Mouse (Mus musculus) testis, postnatal 14 days (tissue): Measurements from ENCODE around the gene Mtus2.
"Not testable (repeated sequence)": the region's sequence is repeated elsewhere in the genome, so short reads cannot be mapped to it uniquely, and the experiment has no call there.

Experiments used
- DNase-seq: peaks from one replicate; pipeline ENCODE4 v3.0.0; 2021; ENCODE audit warnings: low spot score

Mtus2 gene

DNA sequence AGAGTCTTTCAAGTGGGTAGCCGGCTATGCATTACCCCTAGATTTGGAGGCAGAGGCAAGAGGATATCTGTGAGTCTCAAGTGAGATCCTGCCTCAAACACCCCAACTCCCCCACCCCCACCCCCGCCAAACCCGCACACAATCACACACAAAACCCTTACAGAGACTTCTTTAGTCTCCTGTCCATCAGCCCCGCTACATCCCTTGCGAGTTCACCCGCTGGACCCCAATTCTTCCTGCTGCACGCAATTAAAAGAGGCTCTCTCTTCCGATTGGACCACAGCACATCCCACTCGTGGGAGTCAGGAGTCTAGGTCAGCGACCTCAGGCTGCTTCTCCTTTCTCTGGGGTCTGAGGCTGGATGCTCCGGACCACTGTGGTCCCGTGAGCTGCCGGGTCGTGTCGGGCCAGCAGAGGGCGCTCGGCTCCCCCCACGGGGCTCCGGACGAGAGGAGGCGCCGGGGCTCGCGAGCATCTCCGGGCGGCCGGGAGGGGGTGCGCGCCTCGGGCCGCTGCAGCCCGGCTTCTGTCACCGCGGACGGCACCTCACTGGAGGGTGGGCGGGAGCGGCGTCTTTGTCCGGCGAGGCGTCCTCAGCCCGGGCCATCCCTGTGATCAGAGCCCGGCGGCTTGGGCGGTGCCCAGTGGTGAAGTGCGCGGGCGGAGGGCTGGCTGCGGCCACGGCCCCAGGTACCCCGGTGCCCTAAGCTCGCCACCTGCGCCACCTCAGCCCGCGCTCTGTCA, at the start of gene Mtus2:
Mtus2 (plus strand) TSS at position 500 of the 744 bp plus-strand sequence.
- peak; percentile 80 for DNase-seq

DNA sequence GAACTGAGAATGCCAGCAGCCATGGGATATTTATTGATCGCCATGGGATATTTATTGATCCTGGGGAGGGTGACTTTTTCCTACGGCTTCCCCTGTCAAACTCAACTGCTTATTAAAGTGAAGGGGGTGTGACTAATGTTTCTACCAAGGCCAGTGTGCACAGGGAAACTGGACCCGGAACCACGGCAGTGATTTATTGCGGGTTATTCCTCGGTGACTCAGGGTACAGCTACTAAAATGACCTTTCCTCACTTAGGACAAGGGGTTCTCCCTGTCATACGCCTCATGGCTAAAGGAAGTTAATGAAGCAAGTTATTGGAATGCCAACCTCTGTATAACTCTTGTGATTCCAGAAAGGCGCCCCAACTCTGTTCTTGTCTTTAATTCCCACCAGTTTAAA, 49.3 kb upstream of the Mtus2 start:
- DNase-seq = no peak

DNA sequence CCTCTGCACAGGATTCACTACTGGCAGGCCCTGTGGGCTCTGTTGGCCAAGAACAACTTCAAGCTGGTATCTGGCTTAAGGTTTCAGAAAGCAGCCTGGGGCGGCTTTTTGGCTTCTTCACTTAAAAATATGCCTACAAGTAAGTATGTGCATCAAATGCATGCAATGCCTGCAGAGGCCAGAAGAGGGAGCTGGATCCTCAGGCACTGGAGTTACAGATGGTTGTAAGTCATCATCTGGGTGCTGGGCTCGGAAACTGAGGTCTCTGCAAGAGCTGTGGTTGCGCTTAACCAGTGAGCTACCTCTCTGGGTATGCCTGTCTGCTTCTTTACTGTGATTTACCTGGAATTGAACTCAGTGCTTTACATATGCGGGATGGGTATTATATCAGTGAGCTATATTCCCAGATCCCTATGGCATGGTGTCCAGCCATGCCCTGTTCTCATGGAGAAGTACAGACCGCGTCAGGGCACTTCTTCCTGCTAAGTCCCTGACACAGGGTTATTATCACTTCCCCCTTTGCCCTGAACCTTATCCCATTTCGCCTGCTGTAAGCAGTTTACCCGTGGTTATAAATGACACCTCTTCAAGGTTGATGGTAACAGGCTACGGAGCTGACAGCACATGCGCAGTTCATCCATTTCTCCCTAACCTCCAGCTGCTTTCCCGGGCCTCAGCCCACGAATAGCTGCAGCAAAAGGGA, 46.2 kb upstream of the Mtus2 start:
- peak; percentile 49 for DNase-seq

DNA sequence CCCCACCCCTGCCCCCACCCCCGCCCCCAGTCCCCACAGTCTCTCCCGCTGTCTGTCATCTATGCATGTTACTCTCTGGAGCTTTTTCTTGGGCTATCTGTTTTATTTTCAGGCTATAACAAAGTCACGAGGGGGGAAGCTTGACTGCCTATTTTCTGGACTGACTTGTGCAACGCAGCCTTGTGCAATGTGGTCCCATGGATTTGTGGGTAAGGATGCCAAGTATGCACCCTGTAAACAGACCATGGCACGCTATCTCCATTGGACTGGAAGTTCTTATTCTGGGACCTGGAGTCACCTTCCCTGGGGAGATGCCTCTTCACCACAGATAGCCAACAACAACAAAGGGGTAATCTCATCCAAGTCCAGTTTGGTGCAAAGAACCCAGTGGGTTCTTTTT, 45.4 kb upstream of the Mtus2 start:
- no peak for DNase-seq

DNA sequence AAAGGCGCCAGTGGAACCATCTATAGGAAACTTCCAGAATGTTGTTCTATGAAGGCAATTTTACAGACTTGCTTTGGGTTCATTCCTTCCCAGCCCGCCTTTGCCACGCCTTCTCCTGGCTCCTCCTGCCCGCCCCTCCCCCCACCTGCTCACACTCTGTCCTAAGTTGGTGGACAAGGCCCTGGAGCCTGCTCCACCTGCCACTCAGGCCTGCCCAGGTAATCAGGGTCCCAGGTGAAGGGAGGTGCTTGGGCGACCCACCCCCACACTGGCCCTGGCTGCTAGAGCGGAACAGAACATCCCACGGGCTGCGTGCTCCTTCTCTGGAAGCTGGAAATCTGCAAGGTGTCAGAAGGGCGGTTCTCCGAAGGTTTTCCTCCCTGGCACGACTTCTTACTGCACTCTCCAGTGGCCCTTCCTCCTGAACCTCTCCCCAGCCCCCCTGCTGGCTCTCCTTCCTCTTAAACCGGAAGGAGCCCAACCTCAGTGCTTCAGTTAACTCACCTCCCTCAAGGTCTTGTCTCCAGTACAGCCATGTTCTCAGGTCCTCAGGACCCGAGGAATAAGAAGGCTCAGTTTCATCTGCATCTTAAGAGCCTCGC, 43.8 kb upstream of the Mtus2 start:
- no peak for DNase-seq

DNA sequence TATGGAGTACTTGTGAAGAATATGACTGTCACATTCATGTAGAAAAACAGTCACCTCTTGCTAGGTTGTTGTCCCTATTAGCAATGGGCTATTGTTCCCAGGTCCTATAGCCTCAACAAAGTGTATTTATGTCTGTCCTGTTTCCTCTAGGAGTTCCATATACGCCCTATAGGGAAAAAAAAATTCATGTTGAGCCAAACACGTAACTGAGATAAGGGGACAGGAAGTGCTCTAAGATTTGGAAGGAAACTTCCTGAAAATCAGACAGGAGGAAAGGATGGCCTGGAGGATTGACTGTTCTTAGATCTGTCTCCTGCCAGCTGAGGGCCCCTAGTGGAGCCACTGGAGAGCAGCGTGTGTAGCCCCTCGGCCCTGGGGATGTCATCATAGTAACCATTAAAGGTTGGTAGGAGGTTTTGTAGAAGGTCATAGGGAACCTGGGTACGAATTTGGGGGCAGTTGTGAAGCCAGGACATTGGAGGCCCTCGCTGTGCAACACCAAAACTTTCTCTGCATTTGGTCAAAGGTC, 42.0 kb upstream of the Mtus2 start:
- DNase-seq = no peak

DNA sequence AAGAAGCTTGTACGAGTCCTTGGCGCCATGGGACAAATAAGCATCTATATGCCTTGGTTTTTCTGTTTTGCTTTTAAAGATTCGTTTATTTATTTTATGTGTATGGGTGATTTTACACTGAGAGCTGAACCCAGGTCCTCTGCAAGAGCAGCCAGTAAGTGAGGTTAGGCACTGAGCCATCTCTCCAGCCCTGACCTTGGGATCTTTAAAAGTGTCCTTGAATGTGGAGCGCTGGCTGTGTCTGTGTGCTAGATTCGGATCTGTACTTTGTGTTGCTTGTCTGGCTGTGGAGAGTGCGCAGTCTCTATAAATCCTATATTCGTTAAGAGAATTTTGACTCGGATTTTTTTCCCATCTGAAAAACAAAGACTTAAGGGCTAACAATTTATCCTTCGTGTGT, 40.9 kb upstream of the Mtus2 start:
- DNase-seq = peak; percentile 43

DNA sequence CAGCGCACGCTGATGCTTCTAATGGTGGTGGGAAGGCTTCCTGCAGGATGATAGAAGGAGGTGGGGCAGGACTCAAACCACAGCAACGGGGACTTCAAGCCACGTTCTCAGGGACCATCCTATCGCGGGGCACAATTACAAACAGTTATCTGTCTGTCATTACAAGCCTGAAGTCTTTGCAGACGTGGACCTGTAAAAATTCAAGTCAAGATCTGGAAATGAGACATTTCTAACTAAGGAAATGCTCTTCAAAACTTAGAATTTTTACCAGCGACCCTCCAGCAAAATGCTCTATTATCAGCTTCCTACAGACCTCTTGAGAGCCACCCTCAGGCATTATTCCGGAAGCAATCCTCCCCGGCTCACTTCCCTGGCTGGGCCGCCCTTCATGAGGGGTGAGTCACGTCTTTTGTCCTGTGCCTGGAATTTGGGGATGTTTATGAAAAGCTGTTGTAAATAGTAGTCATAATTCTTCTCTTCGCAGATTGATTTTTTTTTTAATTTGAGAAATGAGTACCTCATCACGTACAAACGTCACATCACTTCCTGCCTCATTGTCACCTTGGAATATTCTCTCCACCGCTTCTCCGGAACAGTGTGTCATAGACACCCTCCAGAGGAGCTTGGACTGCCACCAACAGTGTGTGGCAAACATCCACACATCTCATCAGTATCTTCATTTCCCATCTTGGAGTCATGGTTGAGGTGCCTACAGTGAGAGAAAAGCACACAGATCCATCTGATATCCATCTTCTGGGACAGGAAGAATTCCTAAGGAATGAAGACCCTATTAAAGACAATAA, 38.9 kb upstream of the Mtus2 start:
- no peak for DNase-seq

DNA sequence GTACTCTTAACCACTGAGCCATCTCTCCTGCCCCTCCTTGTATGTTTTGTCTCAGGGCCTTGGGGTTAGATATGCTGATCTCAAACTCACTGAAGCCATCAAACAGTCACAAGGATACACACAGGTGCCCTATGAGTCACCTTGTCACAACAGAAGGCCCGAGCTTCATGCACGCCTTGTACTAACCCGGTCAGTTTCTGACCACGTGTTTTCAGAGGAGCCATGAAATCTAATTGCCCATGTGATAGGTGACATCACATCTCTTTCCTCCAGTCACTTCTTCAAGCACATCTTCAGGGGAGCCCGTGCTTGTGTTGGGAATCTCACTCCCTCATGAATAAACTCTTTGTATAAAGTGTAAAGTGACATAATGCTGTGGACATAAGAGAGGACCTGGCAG, 32.5 kb upstream of the Mtus2 start:
- DNase-seq = no peak

DNA sequence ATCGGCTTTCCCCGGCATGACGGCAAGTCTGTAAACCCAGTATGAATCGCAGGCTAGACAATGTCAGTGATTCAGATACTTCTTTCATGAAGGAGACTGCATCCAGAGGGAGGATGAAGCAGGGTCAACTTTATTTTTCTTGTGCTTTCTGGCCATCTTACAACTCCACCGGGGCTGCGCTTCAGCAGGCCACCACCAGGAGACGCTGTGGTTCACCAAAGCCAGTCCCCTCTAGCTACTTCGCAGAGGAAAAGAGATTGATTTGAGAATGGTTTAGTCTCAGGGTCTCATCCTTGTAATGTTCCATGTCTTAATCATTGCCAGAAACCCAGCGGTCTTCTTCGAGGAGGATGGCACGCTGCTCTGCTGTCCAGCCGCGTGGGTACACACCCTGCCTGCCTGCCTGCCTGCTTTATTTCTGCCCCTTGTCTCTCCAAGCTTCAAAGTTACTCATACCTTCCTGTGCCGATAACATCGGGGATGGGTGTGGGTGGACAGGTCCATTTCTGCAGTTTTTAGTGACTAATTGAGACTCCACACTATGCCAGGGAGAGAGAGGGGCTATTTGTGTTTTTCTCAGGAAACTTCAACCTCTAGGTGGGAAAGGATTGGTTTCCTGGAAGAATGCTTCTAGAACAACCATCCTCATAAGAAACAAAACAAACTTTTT, 31.1 kb upstream of the Mtus2 start:
- DNase-seq = peak; percentile 41

DNA sequence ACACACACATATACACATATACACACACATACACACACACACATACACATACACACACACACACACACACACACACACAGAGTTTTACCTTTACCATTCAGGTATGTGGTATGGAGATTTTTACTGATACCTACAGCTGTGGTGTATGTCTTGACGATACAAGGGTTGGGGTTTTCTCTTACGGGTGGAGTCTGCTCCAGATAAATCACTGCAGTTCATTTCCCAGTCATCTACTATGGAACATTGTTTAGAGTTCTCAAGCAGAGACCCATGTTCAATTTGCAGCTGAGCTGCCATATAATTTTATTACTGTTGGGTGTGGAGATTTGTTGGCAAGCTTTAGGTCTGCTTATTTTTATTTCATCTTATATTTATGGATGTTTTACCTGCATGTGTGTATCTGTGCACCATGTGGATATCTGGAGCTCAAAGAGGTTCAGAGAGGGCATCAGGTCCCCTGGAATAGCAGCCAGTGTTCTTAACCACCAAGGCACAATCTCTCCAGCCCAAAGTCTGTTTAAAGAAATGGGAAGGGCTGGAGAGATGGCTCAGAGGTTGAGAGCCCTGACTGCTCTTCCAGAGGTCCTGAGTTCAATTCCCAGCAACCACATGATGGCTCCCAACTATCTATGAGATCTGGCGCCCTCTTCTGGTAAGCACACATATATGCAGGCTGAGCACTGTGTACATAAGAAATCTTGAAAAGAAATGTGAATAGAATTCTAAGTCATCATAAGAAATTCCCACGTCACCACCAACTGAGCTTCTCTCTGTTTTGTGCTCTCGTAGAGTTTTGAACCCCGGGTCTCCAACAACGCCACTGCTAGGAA, 28.2 kb upstream of the Mtus2 start:
- no peak for DNase-seq

DNA sequence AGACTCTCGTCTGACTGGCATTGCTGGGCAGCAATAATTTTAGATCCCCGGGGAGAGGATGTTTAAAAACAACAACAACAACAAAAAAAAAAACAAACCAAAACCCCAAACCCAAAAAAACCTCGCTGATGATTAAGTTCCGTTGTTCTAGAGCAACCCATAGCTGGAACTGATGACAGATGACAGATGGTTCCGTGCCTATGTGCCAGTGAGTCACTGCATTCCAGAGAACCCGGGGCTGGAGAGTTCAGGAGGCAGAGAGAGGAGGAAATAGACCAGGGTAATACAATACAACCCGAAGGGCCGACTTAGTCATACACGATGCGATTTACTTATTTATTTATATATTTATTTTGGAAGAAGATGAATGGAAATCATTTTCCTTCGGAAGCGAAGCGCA, 22.0 kb upstream of the Mtus2 start:
- DNase-seq = no peak

DNA sequence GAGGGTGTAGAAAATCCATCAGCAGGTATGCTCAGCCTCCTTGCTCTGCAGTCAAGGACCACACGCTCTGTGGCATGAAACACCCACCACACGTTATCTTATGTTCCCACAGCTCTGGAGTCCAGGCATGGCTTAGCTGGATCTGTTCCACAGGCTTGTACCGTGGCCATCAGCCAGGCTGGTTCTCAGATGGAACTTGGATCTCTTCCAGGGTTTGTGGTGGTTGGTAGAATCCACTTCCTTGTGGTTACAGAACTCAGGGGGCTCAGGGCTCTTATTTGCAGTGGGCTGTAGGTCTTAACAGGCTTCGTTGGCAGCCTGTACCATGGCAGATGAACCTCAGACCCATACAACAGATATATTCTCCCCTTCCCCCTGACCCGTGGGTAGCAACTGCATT, 17.9 kb upstream of the Mtus2 start:
- DNase-seq = no peak

DNA sequence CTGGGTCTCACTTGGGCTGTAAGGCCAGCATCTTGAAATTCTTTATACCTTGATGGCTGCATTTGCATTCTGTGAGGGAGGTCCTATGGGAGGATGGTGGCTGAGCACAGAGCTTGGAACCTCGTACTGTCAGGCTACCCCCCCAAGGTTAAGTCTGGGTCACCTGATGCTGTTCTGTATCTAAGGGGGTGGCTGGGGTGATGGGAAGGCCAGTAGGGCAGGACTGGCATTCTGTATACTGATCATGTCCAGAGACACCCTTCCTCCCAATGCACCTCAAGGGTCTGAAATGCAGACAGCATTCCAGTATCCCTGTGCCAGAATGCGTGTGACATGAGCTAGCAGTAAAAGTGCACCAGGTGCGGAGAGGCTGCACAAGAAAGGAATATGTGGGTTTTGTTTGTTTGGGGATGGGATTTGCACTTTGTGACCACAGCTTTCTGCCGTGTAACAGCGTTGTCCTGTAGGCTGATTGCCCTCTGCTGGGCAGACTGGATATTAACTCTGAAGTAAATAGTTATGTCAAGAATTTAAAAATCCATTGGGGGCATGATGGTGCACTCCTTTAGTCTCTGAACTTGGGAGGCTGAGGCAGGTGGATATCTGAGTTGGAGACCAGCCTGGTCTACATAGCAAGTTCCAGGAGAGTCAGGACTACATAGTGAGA, 12.0 kb upstream of the Mtus2 start:
- DNase-seq = no peak

DNA sequence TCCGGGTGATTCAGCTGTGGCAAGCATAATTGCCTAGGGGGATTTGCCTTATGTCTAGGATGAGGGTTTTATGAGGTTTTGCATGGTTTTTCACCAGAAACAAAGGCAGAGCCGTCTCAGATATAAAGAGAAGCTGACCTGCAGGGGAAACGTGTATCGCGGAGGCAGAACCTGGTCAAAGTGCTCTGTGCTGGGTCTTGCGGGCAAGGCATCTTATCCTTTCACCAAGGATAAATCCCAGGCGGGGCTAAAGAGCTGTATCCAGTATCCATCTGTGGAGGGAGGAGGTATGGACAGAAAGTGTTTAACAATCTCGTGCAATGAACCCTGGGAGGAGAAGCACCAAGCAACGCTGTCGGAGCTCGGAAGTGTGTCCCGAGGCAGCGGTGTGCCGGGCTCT, 7.2 kb upstream of the Mtus2 start:
- DNase-seq = no peak

DNA sequence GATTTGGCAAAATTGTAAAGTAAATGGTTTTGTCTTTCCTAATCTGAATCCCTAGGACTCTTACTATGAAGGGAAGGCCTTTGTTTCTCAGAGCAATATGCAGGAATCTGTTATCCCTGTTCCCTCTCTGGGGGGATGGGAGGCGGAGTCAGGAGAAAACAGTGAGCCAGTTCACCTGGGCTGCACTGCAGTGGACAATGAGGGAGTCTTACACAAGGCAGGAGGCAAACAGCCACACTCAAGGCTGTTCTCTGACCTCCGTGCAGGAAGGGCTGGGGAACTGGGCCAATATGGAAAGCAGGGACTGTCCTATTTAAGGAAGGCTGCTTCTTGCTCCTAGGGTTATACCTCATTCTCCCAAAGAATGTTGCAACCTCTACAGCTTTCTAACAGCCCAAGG, 5.4 kb upstream of the Mtus2 start:
- DNase-seq = no peak

DNA sequence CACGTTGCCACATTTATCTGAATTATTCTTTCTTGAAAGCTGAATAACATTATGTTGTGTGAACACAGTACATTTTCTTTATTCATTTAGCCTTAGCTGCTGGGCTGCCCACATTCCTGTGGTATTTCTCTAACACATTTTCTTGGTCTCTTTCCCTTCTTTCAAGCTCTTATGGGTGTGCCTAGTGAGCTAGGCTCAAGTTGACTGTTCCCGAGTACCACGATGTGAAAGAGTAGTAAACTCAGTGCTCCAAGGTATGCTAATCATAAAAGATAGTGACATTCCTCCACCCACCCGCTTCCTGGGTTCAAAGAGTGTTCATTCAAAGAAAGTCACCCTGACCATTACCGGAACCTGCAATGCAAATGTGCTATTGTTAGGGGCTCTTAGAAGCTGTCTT, 3.9 kb upstream of the Mtus2 start:
- not testable (repeated sequence) for DNase-seq

DNA sequence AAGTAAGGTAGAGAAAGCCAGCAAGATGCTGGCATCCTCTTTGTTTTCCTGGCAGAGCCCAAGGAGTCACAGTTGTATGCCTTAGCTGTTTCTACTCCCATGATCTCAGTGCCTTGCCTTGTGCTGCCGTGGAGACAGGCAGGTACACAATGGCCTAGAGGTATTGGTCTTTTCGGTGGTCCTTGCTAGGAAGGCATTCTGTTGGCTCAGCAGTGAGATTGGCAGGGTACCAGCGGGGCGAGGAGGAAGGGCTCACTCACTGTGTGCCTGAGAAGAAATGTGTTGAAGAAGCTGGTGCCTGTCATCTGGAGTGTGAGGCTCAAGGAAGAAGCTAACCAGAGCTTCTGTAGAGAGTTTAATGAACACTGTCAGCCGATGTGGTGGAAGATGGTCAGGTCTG, 1.4 kb upstream of the Mtus2 start:
- no peak for DNase-seq

DNA sequence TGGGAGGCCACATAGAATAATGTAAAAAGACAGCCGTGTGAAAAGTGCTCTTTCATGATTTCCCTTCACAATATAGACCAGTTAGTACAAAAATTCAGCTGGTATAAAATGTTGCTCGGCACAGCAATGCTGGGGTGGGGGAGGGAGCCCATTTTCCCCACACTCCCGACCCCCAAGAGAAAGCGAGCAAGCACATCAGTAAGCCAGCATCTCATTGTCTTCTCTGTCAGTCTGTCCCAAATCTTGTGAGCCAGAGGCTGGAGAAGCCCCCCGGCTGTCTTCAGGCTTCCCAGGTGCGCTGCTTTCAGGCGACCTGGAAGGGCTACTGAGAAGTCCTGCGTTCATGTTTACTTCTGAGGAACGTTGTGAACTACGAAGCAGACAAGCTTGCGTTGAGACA, 699 bp upstream of the Mtus2 start:
- no peak for DNase-seq

DNA sequence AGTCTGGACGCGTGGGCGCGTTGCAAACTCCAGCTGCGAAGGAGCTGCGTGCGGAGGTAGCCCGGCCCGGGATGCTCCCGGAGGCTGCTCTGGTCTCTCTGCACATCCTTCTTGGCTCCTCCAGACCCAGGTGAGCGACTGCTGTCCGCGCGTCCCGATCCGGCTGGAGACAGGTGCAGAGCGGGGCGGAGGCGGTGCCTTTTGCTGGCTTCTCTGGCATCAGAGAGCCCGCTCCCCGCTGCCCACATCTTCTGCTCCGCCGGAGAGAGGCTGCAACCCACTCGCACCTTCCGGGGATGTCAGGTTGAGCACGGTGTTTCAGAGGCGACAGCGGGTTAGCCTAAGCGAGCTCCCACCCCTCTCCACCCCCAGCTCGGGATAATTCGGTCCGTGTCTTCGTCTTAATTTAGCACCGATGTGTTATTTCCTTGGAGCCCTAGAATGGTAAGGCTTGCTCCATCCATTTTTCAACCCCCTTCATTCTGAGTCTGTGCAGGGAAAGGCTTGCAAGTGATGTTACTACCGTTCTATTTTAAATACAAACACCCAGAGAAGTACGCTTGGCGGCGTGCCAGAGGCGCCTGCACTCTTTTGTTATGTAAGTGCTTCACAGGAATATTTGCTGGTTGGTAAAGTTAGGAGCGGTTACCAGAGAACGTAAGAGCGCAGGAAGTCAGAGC, 612 bp downstream of the Mtus2 start:
- no peak for DNase-seq
